Mouse (Mus musculus) hindbrain, embryonic 13.5 days (tissue): ENCODE data around the gene Fam83e. TPM values are rescaled to one million over a fixed set of nuclear protein-coding genes. Genes with fewer than 3 reads are reported as not detected.

Experiments used
- ATAC-seq: fragments of 200-750 bp; cut with Nextera tagmentation; 2 replicates; pipeline ENCODE4 v1.8.0; 2017; ENCODE audit warnings: moderate TSS enrichment; ENCODE audit not compliant: low FRiP score
- H3K27ac ChIP-seq: fragments of 300-500 bp; sonication (generic); 2 replicates; pipeline ENCODE4 v1.5.1; 2015; ENCODE audit warnings: inconsistent platforms, mild to moderate bottlenecking, moderate library complexity
- H3K27me3 ChIP-seq: fragments of 300-500 bp; sonication (generic); 2 replicates; pipeline ENCODE4 v1.6.1; 2015; ENCODE audit warnings: mild to moderate bottlenecking, inconsistent platforms
- H3K36me3 ChIP-seq: fragments of 300-500 bp; sonication (generic); 2 replicates; pipeline ENCODE4 v1.6.1; 2015; ENCODE audit warnings: mild to moderate bottlenecking, inconsistent platforms
- H3K4me1 ChIP-seq: fragments of 300-500 bp; sonication (generic); replicated peaks from 2 replicates; pipeline ENCODE4 v1.6.1; 2015; ENCODE audit warnings: inconsistent platforms
- H3K4me2 ChIP-seq: fragments of 300-500 bp; sonication (generic); 2 replicates; pipeline ENCODE4 v1.6.1; 2015; ENCODE audit warnings: inconsistent platforms, mild to moderate bottlenecking, moderate library complexity
- H3K4me3 ChIP-seq: fragments of 300-500 bp; sonication (generic); 2 replicates; pipeline ENCODE4 v1.5.1; 2015; ENCODE audit warnings: mild to moderate bottlenecking, inconsistent platforms
- H3K9ac ChIP-seq: fragments of 300-500 bp; sonication (generic); 2 replicates; pipeline ENCODE4 v1.6.1; 2015; ENCODE audit warnings: mild to moderate bottlenecking, inconsistent platforms
- H3K9me3 ChIP-seq: fragments of 300-500 bp; sonication (generic); 2 replicates; pipeline ENCODE4 v1.6.1; 2016; ENCODE audit warnings: inconsistent platforms
- WGBS: fragments of 180-500 bp; shearing (Covaris S2); methylation state at CpG from one replicate; pipeline ENCODE4 v1.1.7; 2015; 5-methylcytosine and 5-hydroxymethylcytosine counted together
- polyA plus RNA-seq: library from polyadenylated mRNA; unstranded; fragments of >200 nt; fragmentation: Nextera tagmentation; extraction: Ambion mirVana; gene quantifications from 2 replicates; pipeline ENCODE4 v1.2.1, GENCODE M21; 2015

Fam83e gene
- polyA plus RNA-seq, 1 experiment from 2014 or later, result 0.48 TPM

DNA sequence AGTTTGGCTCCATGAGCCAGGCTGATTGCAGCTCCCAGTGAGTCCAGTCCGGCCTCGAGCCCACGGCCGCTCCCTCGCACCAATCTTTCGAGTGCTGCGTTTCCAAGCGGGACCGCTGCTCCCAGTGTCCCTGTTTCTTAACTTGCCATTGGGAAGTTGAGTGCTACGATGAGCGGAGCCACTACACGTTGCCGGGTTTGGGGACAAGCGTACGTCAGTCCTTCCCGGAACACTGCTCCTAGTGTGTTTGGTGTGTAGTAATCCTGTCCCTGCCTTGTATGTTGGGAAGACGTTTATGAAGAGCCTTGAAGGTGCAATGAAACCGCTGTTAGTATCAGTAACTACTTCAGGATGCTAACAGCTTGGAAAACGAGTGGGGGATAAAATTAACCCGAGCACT lies 2.7 kb upstream of the Fam83e start:
- Histone ChIP-seq H3K27me3 (no peaks in the 10 kb centered on the region), H3K36me3 (peaks cover 45% of the 10 kb centered on the region), H3K4me3 (peak overlapping the region; percentile 86), H3K27ac (peak overlapping the region; percentile 90), H3K9ac (peak overlapping the region; percentile 96), H3K4me2 (peak overlapping the region; percentile 88), H3K4me1 (peaks cover 64% of the 10 kb centered on the region), H3K9me3 (no peaks in the 10 kb centered on the region)
- under 1% methylated on average over 20 of the region's 20 CpGs for WGBS
- ATAC-seq, result no peak

DNA sequence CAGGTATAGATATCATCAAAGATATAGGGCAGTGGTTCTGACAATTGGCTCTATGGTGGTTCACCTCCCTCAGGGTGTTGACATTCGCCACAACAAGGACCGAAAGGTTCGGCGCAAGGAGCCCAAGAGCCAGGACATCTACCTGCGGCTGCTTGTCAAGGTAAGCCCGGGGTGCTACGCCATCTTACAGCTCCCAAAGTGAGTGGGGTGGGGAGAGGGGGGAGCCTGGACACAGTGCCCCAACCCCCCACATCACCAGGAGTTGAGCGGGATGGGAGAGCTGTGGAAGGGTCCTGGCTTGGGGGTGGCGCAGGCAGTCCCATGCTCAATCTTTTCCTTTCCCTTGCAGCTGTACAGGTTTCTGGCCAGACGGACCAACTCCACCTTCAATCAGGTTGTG lies 1.8 kb upstream of the Fam83e start:
- 84% methylated on average over 10 of the region's 10 CpGs for WGBS
- H3K4me1 ChIP-seq, result peaks cover 59% of the 10 kb centered on the region
- no peak for ATAC-seq
- H3K4me3 ChIP-seq, result peak overlapping the region; percentile 86
- no peak overlapping the region for H3K27ac ChIP-seq
- peak overlapping the region; percentile 88 for H3K4me2 ChIP-seq
- no peaks in the 10 kb centered on the region for H3K9me3 ChIP-seq
- H3K27me3 ChIP-seq, result no peaks in the 10 kb centered on the region
- peaks cover 50% of the 10 kb centered on the region for H3K36me3 ChIP-seq
- peak overlapping the region; percentile 96 for H3K9ac ChIP-seq

DNA sequence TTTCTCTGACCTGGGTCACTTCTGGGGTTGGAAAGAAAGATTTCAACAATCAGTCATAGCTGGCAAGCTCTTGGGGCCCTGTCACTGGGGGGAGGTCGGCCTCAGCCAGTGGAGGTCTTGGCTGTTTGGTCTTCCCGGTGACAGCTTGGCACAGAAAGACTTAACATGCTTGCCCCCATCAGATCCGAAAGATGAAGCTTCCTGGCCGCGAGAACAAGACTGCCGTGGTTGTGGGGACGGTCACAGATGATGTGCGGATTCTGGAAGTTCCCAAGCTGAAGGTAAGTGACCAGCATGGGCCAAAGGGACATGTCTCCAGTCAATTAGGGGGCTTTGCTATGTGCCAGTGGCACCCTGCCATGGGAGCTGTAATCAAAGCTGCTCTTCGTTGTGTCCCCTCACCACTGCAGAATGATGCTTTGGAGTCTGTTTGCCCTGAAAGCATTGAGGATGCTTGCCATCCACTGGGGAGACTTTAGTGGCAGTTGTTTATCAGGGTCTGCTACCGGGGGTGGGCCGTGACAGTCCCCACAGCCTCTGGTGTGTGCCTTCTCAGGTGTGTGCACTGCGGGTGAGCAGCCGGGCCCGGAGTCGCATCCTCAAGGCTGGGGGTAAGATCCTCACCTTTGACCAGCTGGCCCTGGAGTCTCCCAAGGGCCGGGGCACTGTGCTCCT lies 1.1 kb upstream of the Fam83e start:
- peaks cover 57% of the 10 kb centered on the region for H3K36me3 ChIP-seq
- H3K9me3 ChIP-seq, result no peaks in the 10 kb centered on the region
- no peaks in the 10 kb centered on the region for H3K27me3 ChIP-seq
- peak overlapping the region; percentile 96; the same call in 1 of the 2 replicates for H3K9ac ChIP-seq
- H3K4me2 ChIP-seq, result peak overlapping the region; percentile 88; the same call in 1 of the 2 replicates
- H3K27ac ChIP-seq, result no peak overlapping the region
- peaks cover 52% of the 10 kb centered on the region for H3K4me1 ChIP-seq
- H3K4me3 ChIP-seq, result no peak overlapping the region; the same call in 1 of the 2 replicates
- ATAC-seq, result no peak
- 92% methylated on average over 16 of the region's 16 CpGs for WGBS

DNA sequence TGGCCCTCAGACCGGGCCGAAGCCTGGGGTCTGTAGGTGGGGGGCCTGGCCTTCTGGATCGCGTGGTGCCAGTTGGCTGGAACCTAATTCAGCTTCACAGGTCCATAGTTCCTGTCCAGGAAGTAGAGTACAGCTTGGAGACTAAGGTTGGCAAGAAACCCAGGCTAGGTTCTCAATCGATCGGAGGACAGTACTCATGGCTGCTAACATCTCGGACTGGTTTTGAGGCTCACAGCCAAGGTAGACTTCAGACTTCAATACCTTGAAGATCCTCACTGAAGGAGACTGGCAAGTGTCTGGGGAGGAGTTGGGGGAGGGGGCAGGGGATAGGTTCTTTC lies 191 bp downstream of the Fam83e start:
- Histone ChIP-seq H3K36me3 (peaks cover 70% of the 10 kb centered on the region), H3K27ac (no peak overlapping the region), H3K9ac (peak overlapping the region; percentile 35; the same call in 1 of the 2 replicates), H3K4me3 (no peak overlapping the region), H3K9me3 (no peaks in the 10 kb centered on the region), H3K4me2 (no peak overlapping the region), H3K4me1 (peaks cover 42% of the 10 kb centered on the region), H3K27me3 (no peaks in the 10 kb centered on the region)
- WGBS, result 84% methylated on average over 7 of the region's 7 CpGs
- ATAC-seq, result no peak

DNA sequence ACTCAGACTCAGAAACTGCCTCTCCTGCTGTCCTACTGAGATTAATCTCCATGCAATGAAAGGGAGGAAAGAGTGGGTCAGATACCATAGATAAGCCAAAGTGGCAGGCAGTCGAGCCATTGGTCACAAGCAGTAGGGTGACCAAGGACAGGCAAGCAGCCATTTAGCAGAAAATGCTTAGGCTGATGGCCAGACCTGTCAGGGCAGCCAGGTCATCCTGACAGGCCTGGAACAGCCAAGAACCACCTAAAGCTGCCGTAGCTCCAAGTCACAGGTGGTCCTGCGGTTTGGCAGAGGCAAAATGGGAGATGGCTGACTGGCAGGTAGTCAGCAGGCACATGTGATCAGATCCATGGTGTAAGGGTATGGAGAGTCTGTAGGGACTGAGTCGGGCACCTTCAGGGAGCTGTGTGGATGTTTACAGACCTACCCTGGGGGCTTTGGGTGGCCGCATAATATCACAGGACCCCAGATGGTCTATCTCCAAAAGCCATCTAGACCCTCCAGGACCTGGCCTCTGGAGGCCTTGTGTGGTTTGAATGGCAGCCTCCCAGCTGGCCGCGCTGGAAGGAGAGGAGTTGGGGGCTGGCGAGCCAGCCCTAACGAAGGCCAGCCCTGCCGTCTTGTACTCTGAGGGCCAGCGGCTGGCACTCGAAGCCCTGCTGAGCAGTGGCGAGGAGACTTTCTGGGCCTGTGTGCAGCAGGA lies 783 bp downstream of the Fam83e start:
- no peak overlapping the region for H3K4me2 ChIP-seq
- no peaks in the 10 kb centered on the region for H3K9me3 ChIP-seq
- H3K9ac ChIP-seq, result 0 out of 2 replicates have a peak overlapping the region, but pooled peaks have one; percentile 35
- H3K4me1 ChIP-seq, result peaks cover 36% of the 10 kb centered on the region
- no peaks in the 10 kb centered on the region for H3K27me3 ChIP-seq
- H3K27ac ChIP-seq, result peak overlapping the region; percentile 23; the same call in 1 of the 2 replicates
- 55% methylated on average over 13 of the region's 13 CpGs for WGBS
- no peak overlapping the region for H3K4me3 ChIP-seq
- peaks cover 76% of the 10 kb centered on the region for H3K36me3 ChIP-seq
- ATAC-seq, result no peak

DNA sequence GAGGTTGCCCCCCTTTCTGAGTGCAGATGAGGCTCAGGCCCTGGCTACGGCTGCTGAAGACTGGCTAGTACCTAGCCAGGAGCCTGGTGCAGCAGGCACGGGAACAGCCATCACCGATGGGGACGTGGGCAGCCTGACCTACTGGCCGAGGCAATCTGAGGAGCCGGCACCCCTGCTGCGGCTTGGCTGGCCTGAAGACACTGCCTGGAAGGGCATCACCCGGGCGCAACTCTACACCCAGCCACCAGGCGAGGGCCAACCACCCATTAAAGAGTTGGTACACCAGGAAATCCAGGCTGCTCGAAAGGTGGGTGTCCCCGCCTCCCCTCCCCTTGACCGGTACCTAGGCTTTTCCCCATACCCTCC lies 1.3 kb downstream of the Fam83e start:
- Histone ChIP-seq H3K36me3 (peaks cover 81% of the 10 kb centered on the region), H3K27ac (no peak overlapping the region), H3K4me2 (no peak overlapping the region), H3K4me1 (peaks cover 31% of the 10 kb centered on the region), H3K4me3 (no peak overlapping the region), H3K9ac (0 out of 2 replicates have a peak overlapping the region, but pooled peaks have one; percentile 35), H3K27me3 (no peaks in the 10 kb centered on the region), H3K9me3 (no peaks in the 10 kb centered on the region)
- no peak for ATAC-seq
- WGBS, result 89% methylated on average over 13 of the region's 13 CpGs

DNA sequence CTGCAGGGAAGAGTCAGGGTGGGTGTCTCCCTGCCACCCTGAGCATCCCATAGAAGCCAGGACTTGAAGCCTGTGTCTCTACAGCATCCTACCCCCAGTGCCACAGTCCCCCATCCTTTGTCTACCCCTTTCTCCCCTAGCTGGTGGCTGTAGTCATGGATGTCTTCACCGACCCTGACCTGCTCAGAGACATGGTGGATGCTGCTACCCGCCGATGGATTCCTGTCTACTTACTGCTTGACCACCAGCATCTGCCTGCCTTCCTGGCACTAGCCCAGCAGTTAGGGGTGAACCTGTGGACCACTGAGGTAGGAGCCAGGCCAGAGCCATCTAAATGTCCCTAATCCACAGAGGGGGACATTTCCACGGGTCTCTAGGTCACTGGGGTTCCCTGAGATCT lies 2.3 kb downstream of the Fam83e start:
- H3K4me3 ChIP-seq, result no peak overlapping the region
- H3K36me3 ChIP-seq, result peaks cover 84% of the 10 kb centered on the region
- ATAC-seq, result no peak
- WGBS, result 84% methylated on average over 4 of the region's 4 CpGs
- H3K9ac ChIP-seq, result no peak overlapping the region
- H3K27me3 ChIP-seq, result no peaks in the 10 kb centered on the region
- H3K4me1 ChIP-seq, result peaks cover 31% of the 10 kb centered on the region
- H3K4me2 ChIP-seq, result no peak overlapping the region
- H3K27ac ChIP-seq, result no peak overlapping the region
- H3K9me3 ChIP-seq, result no peaks in the 10 kb centered on the region

DNA sequence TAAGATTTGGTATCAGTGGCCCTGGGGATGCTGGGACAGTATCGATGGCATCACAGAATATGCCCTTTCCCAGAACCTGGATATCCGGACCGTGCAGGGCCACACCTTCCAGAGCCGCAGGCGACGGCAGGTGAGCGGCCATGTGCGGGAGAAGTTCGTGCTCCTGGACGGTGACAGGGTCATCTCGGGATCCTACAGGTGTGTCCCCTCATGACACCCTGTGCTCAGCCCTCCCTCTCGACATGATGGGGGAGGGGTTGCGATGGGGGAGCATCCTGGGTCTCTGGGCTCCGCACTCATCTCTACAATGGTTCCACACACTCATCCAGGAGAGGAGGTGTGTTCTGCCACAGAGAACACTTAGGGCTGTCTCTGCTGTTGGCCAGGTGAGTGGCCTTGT lies 2.8 kb downstream of the Fam83e start:
- no peak for ATAC-seq

DNA sequence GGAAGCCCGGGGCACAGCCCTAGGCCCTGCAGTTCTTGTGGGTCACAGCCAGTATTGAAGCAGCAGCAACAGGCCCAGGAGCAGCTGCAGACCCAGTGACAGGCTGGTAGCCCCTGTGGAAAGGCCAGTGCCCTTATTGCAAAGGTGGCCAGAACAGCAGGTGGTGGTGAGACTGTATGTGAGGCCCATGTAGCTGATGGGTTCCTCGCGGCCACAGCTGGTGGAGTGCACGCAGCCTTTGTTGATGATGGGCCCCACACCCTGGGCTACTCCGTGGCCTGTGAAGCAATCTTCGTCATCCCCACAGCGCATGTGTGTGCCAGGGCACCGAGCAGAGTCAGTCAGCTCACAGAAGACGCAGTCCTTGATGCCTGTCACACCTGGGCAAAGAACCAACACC lies 4.1 kb downstream of the Fam83e start:
- no peak for ATAC-seq
- H3K4me3 ChIP-seq, result no peak overlapping the region
- H3K36me3 ChIP-seq, result peaks cover 85% of the 10 kb centered on the region
- H3K4me2 ChIP-seq, result no peak overlapping the region
- H3K4me1 ChIP-seq, result peaks cover 15% of the 10 kb centered on the region; the same call in 1 of the 2 replicates
- no peak overlapping the region for H3K27ac ChIP-seq
- no peaks in the 10 kb centered on the region for H3K27me3 ChIP-seq
- no peak overlapping the region for H3K9ac ChIP-seq
- H3K9me3 ChIP-seq, result no peaks in the 10 kb centered on the region
- WGBS, result 92% methylated on average over 9 of the region's 9 CpGs

More for the DNA sequence above, 2.8 kb downstream of the Fam83e start:
- Histone ChIP-seq H3K27ac (no peak overlapping the region), H3K4me3 (no peak overlapping the region), H3K4me2 (no peak overlapping the region), H3K9ac (no peak overlapping the region), H3K36me3 (peaks cover 87% of the 10 kb centered on the region), H3K27me3 (no peaks in the 10 kb centered on the region), H3K4me1 (peaks cover 28% of the 10 kb centered on the region), H3K9me3 (no peaks in the 10 kb centered on the region)
- 96% methylated on average over 14 of the region's 14 CpGs for WGBS

DNA sequence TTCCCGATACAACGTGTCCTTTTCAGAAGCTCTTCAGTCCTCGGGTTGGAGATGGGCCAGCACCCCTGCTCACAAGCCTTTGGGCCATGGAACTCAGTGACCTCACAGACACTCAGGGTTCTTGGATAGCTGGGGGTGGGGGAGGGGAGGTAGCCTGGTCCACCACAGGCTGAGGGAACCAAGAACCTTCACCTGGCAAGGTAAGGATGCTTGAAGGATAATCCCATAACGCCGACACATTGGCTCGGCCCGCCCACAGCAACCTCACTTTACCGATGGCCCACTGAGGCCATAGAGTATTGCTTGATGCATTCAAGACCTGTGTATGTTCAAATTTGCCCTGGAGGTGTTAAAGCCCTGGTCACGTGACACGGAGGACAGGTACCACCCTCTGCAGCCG lies 4.7 kb downstream of the Fam83e start, which contains the start of gene Spaca4:
Gene Spaca4 (minus strand): TSS at position 101 of the 400 bp plus-strand sequence.
- ATAC-seq, result no peak
- peaks cover 80% of the 10 kb centered on the region for H3K36me3 ChIP-seq
- no peak within 1 kb of the TSS for H3K4me2 ChIP-seq
- no peak within 1 kb of the TSS for H3K4me3 ChIP-seq
- H3K4me1 ChIP-seq, result peaks cover 16% of the 10 kb centered on the region; the same call in 1 of the 2 replicates
- H3K27ac ChIP-seq, result no peak within 1 kb of the TSS
- no peaks in the 10 kb centered on the region for H3K9me3 ChIP-seq
- H3K27me3 ChIP-seq, result no peaks in the 10 kb centered on the region
- H3K9ac ChIP-seq, result 0 out of 2 replicates have a peak within 1 kb of the TSS, but pooled peaks have one; percentile 4
- 95% methylated on average over 11 of the region's 11 CpGs for WGBS

DNA sequence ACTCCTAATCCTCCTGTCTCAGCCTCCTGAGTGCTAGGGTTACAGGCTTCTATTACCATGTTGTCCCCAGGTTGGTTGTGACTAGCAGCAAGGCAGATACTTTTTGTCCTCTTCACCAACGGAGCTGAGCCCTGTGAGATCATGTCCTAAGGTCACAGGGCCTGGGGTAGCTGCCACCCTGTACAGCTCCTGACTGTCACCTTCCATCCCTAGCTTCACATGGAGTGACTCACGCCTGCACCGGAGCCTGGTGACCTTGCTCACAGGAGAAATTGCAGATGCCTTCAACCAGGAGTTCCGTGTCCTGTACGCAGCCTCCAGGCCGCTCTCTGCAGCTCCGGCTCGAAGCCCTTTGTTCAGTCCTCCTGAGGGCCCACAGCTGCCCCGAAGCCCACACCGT lies 5.4 kb downstream of the Fam83e start:
- Histone ChIP-seq H3K4me3 (no peak overlapping the region), H3K36me3 (peaks cover 73% of the 10 kb centered on the region), H3K27me3 (no peaks in the 10 kb centered on the region), H3K4me1 (peaks cover 16% of the 10 kb centered on the region; the same call in 1 of the 2 replicates), H3K27ac (no peak overlapping the region), H3K9me3 (no peaks in the 10 kb centered on the region), H3K9ac (0 out of 2 replicates have a peak overlapping the region, but pooled peaks have one; percentile 4), H3K4me2 (no peak overlapping the region)
- WGBS, result 94% methylated on average over 10 of the region's 10 CpGs
- ATAC-seq, result no peak

DNA sequence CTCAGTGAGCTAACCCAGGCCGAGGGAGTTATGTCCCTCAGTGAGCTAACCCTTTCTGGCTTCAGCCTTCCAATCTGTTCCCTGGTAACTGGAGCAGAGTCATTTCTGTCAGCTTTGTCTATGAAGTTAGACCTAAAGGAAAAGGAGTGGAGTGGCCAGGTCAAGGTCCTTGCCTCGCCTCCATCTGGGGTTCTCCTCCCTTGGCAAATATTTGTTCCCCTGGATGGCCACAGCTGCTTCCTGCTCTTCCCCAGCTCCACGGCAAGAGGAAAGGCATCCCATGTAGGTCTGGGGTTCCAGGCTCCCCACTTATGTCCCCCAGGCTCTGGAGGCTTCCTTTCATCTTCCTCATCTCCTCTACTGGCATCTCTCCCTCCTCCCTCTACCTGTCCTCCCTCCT lies 6.6 kb downstream of the Fam83e start:
- H3K4me3 ChIP-seq, result no peak overlapping the region
- H3K4me1 ChIP-seq, result peaks cover 8% of the 10 kb centered on the region; the same call in 1 of the 2 replicates
- no peak for ATAC-seq
- WGBS, result 91% methylated on average over 3 of the region's 3 CpGs
- H3K9me3 ChIP-seq, result no peaks in the 10 kb centered on the region
- no peak overlapping the region for H3K27ac ChIP-seq
- no peak overlapping the region for H3K4me2 ChIP-seq
- peaks cover 61% of the 10 kb centered on the region for H3K36me3 ChIP-seq
- H3K27me3 ChIP-seq, result no peaks in the 10 kb centered on the region
- no peak overlapping the region for H3K9ac ChIP-seq
